Mouse (Mus musculus): Measurements from ENCODE around the gene Pvalb.

Pvalb gene

DNA sequence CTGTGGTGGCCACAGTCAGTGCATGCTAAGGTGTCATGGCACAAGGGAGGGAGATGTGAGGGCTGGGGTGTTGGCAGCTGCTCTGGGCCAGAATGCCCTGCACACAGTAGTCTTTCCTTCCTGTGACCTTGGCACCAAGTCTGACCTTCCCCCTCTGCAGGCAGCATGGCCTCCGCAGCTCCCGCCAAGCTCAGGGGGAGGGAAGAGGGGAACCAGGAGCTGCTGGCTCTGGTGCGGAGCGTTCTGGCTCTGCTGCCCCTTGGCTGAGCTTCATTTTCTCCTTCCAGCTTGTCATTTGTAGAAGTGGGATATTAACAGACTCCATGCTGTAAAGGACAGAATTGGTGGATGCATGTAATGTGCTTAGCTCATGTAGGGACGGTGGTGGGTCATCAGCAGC, 47.9 kb downstream of the Pvalb start:
- no peak for DNase-seq (ENCODE audit: low read depth, low spot score)

DNA sequence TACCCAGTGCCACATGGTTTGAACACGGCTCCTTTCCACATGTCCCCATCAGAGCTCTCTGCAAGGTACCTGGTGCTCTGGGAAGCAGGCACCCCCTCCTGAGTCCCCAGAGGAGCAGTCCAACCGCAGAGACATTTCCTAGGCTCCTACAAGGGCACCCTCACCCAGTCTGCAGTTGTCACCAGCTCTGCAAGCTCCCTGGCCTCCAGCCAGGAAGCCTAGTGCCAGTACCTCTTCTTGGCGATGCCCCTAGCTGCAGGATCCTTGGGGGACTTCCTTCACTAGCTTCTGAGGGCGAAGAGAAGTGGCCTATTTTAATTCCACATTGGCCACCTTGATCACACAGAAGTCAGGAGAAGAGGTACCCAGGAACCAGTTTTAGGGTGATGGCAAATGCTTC, 48.4 kb downstream of the Pvalb start:
- DNase-seq (ENCODE audit: low read depth, low spot score) = no peak

DNA sequence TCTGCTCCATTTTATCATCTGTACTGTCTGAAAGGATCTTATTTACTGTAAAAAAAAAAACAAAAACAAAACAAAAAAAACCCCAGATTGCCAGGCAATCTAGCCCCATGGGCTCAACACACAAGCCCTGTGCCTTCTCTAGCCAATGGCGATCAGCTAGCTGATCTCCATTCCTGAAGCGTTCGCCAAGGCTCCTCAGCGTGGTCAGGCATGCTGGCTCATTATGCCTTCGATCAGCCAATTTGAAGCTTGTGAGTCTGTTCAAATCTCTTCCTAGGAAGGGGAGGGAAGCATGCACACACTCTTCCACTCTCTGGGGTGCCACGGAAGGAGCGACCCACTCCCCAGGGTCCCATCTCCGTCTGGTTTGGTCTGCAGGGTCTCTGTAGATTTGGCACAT, 48.9 kb downstream of the Pvalb start:
- no peak for DNase-seq (ENCODE audit: low read depth, low spot score)

DNA sequence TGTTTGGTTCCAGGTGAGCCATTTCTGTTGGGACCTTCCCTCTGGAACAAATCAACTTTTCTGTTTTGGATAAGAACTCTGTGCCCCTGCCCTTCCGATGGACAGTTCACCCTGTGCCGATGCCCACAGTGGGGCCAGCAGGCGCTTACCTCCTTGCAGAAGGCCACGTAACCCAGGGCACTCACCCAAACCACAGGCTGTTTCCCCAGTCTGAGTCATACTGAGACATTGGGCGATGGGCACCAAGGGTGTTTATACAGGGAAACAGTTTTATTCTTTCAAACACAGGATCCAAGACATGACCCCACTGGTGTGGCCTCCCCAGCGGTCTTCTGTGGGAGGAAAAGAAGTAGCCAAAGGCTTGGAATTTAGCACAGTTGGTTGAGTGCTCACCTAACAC, 50.8 kb downstream of the Pvalb start:
- no peak for DNase-seq (ENCODE audit: low read depth, low spot score)

DNA sequence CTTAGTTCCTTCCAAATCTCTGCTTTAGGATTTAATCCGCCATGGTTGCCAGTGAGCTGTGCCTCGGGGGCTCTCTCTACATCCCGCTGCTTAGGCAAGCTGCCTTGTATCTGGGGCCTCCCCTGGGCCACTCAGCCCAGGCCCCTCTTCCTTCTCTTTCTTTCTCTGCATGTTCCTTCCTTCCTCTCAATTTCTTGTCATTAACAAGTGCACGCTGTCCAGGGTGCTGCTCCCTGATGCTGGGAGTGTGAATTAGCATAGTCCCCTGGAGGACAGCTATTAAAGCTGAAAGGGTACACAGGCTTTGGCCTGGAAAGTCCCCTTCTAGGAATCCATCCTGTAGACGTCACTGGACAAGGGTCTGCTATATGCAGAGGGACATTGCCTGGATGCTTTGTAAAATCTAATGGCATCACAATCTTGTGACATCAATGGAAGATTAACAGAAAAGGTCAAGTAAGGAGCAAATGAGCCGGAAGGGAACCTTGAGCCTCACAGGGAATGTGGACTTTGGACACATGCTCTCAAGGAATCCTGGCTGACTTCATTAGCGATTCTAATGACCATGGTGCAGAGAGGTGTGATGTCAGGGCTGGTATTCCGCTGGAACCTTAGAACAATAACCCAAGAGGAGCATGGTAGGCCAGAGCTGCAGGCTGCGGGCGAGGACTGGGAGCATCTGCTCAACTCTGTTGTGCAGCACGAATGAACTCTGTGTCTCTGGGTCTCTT, 53.0 kb downstream of the Pvalb start:
- DNase-seq (ENCODE audit: low read depth, low spot score) = no peak

DNA sequence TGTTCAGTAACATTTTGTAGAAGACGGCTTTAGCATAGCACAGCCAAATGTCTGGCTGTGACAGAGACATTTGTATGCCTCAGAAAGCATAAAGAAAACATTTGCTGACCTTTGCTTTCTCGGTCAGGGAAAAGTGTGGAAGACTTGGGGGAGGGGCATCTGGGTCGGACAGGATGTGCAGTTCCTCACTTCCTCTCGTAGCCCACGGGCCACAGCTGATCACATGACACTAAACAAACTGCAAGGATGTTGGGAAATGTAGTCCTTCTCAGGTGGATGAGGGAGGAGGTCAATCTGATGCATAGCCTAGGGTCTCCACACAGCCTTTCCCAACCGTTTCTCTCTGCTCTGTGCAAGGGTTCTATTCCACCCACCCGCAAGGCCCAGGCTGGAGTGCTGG, 57.6 kb downstream of the Pvalb start:
- DNase-seq (ENCODE audit: low read depth, low spot score) = no peak

Data from telencephalon, adult 2 months (tissue).